Mouse (Mus musculus): ENCODE measurements at regions not wholly inside any gene's neighbourhood (a gene's known extent, or its start where the extent isn't known, plus 50 kb on each side); places are given as distances from the start of the nearest gene placed in this dataset.
A peak's percentile ranks its signal among the peaks of the same experiment; 100 is the strongest.

DNA sequence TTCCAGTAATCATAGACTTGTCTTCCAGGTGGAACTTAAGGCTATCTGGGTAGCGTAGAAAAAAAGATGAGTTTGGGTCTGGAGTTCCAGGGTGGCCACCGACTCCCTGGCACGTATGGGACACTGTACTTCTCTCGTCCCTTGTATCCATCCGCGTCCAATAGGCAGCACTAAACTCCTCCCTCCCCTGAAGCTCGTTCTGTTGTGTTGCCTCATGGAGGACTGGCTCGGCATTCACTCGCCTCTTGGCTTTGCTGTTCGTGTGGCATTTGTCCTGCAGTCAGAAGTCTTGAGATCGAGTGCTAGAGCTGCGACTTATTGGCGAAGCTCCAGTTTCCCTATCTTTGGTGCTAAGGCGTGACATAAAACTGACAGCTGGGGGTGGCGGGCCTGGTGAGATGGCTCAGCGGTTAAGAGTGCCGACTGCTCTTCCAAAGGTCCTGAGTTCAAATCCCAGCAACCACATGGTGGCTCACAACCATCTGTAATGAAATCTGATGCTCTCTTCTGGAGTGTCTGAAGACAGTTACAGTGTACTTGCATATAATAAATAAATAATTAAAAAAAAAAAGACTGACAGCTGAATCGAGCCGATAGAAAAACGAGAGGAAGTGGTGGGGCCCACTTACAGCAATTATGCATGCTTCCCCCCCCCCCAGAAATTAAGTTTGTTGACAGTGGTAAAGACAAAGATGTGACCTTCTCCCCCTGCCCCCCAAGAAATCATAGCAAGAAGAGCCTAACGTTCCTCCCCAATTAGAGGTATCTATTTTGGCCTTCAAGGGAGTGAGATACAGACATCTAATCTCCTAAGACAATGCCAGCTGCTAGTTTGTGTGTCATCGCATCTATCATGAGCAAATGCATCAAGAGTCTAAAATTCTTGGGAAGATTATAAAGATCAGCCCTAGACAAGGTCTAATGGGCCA is 274.1 kb downstream of the Rngtt start:
- H3K27ac ChIP-seq = no peak overlapping the region
- no peak for TF ChIP-seq CTCF (conservative IDR thresholded peaks at IDR 0.05)
- no peak for DNase-seq (ENCODE audit: low spot score in 2 of 2)
- no peak overlapping the region for H3K4me3 ChIP-seq

- TF ChIP-seq CTCF (conservative IDR thresholded peaks at IDR 0.05) = no peak
- Histone ChIP-seq H3K4me3 (no peak overlapping the region), H3K27ac (peak overlapping the region; percentile 62; the same call in 1 of the 2 replicates)
- DNase-seq (ENCODE audit: low spot score in 2 of 2) = no peak
Observed at GRCm38 (mm10) chr4:33585821-33586220, 275.7 kb downstream of the Rngtt start.

DNA sequence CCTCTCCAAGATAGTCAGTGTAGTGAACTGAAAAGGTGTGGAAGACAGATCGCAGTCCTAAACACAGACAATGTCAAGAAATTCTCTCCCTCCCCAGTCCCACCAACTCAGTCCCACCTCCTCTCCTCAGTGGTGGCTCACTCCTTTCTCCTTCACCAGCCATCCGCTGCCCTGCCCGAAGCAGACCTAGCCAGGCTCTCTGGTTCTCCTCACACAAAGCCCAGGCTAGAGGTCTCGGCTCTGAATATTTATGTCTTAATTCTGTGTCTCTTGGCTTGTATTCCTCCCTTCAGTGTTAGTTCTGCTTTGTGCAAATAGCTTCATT is 276.1 kb downstream of the Rngtt start:
- DNase-seq (ENCODE audit: low spot score in 2 of 2) = no peak
- Histone ChIP-seq H3K27ac (peak overlapping the region; percentile 62), H3K4me3 (no peak overlapping the region)
- no peak for TF ChIP-seq CTCF (conservative IDR thresholded peaks at IDR 0.05)

DNA sequence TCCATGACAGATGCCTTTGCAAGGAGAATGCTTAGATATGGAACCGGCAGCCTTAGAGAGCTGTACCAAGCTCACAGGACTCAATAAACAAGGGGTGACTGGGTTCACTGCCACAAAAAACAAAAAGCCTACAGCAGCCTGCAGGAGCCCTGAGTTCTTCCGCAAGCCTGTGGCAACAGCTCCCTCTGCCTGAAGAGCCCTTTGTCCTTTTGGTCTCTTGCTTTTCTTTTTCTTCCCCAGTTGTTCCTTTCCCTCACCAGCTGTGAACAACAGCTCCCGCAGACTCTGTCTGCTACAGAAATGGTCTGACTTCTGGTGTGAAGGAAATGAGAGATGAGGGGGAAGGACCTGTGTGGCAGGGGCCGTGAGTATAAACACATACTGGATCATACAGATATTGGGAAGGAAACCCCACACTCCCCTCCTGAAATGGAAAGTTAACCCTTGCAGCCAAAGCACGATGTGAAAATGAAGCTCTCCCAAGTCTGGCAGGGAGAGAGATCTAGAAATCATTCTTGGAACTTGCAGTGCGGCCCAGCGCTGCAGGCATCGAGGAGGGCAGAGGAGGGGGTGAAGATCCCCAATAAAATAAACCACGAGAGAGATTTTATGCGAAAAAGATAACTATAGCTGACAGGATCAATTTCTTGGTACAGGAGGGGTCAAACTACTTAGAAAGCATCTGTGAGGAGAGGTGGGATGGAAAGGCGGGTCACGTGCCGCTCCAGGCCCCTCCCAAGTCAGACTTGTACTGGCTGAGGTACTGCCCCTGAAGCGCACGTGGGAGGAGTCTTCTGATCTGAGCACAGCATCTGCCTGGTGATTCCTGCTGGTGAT is 276.7 kb downstream of the Rngtt start:
- peak overlapping the region; percentile 62 for H3K27ac ChIP-seq
- H3K4me3 ChIP-seq = peak overlapping the region; percentile 43
- peak; percentile 70 for TF ChIP-seq CTCF (conservative IDR thresholded peaks at IDR 0.05)
- DNase-seq (ENCODE audit: low spot score in 2 of 2) = peak; percentile 33 to 34

- H3K27ac ChIP-seq = no peak overlapping the region
Observed at GRCm38 (mm10) chr4:33587666-33588065, 277.6 kb downstream of the Rngtt start.

DNA sequence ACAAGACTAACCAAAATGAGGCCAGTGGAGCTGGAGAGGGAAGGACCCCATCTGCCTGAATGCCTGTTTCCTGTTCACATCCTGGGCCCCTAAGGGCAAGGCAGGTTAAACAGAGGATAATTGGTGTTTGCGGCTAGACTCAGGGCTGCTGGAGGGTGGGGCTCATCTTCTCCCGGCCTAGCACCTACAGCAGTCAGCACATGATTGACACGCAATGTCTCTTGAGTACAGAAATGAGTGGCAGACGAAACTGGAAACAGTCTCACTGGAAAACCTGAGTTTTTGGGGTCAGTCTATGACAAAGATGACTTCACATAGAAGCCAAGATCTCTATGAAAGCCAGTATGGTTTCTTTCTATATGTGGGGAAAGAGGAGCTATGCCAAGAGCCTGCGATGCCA is 278.0 kb downstream of the Rngtt start:
- no peak for TF ChIP-seq CTCF (conservative IDR thresholded peaks at IDR 0.05)
- no peak overlapping the region for H3K27ac ChIP-seq
- no peak overlapping the region for H3K4me3 ChIP-seq
- no peak for DNase-seq (ENCODE audit: low spot score in 2 of 2)

More at GRCm38 (mm10) chr4:33587666-33588065, 277.6 kb downstream of the Rngtt start:
- no peak overlapping the region for H3K4me3 ChIP-seq
- no peak for TF ChIP-seq CTCF (conservative IDR thresholded peaks at IDR 0.05)
- peak in 1 of 2 experiments; percentile 23 for DNase-seq (ENCODE audit: low spot score in 2 of 2)

DNA sequence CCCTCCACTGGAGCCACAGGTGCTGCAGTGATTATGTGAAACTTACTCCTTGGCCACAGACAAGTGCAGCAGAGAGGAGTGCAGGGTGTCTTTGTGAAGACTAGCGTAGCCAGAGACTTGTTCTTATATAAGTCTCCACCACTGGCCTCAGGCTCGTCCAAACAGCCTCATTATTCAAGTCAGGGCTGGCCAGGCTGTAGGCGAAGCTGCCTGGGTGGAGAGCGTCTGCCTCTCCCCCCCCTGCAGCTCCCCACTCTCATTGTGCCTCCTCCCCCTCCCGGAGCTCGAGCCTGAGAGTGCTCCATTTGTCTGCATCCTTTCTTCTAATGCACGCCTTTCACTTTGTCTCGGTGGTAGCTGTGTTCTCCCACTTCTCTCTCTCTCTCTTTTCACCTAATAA is 279.1 kb downstream of the Rngtt start:
- DNase-seq (ENCODE audit: low spot score in 2 of 2) = no peak
- Histone ChIP-seq H3K4me3 (no peak overlapping the region), H3K27ac (no peak overlapping the region)
- TF ChIP-seq CTCF (conservative IDR thresholded peaks at IDR 0.05) = no peak

- Histone ChIP-seq H3K4me3 (no peak overlapping the region), H3K27ac (no peak overlapping the region)
- TF ChIP-seq CTCF (conservative IDR thresholded peaks at IDR 0.05) = no peak
- DNase-seq (ENCODE audit: low spot score in 2 of 2) = no peak
Observed at GRCm38 (mm10) chr4:33594997-33595657, 285.0 kb downstream of the Rngtt start.

GRCm38 (mm10) chr4:33595763-33596162 is 285.7 kb downstream of the Rngtt start:
- DNase-seq (ENCODE audit: low spot score in 2 of 2) = no peak
- Histone ChIP-seq H3K4me3 (no peak overlapping the region), H3K27ac (no peak overlapping the region)
- no peak for TF ChIP-seq CTCF (conservative IDR thresholded peaks at IDR 0.05)

- no peak for TF ChIP-seq CTCF (conservative IDR thresholded peaks at IDR 0.05)
- H3K4me3 ChIP-seq = no peak overlapping the region
Observed at GRCm38 (mm10) chr4:33599966-33600365, 289.9 kb downstream of the Rngtt start.

DNA sequence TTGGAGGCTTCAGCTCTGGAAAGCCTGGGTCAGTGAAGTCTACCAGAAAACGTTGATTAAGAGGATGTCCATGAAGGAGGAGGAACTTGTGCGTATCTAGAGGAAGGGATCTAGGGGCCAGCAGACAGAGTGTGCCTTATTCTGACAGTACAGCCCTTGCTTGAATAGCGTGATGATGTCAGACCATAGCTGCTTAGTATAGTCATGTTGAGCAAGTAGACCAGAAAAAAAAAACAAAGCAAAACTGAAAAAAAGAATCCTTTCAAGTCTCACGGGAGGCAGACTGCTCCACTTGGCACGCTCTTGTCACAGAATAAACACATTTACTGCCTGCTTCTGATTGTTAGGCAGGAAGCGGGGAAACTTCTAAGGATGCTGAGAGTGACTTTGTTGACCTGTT is 290.7 kb downstream of the Rngtt start:
- no peak for TF ChIP-seq CTCF (conservative IDR thresholded peaks at IDR 0.05)

More at GRCm38 (mm10) chr4:33599966-33600365, 289.9 kb downstream of the Rngtt start:
- DNase-seq (ENCODE audit: low spot score in 2 of 2) = no peak
- H3K27ac ChIP-seq = no peak overlapping the region

GRCm38 (mm10) chr4:33604636-33605035 is 294.5 kb downstream of the Rngtt start:
- no peak for DNase-seq (ENCODE audit: low spot score in 2 of 2)
- no peak for TF ChIP-seq CTCF (conservative IDR thresholded peaks at IDR 0.05)
- Histone ChIP-seq H3K4me3 (no peak overlapping the region), H3K27ac (no peak overlapping the region)

More for the DNA sequence above, 290.7 kb downstream of the Rngtt start:
- DNase-seq (ENCODE audit: low spot score in 2 of 2) = no peak
- no peak overlapping the region for H3K4me3 ChIP-seq
- H3K27ac ChIP-seq = no peak overlapping the region
